Mouse (Mus musculus): ENCODE results near the gene Cd44. TPM values are rescaled to one million over a fixed set of nuclear protein-coding genes. Genes with fewer than 3 reads are reported as not detected.

Cd44 gene
- polyA plus RNA-seq, 1 experiment from 2014 or later: 25.9 TPM

DNA sequence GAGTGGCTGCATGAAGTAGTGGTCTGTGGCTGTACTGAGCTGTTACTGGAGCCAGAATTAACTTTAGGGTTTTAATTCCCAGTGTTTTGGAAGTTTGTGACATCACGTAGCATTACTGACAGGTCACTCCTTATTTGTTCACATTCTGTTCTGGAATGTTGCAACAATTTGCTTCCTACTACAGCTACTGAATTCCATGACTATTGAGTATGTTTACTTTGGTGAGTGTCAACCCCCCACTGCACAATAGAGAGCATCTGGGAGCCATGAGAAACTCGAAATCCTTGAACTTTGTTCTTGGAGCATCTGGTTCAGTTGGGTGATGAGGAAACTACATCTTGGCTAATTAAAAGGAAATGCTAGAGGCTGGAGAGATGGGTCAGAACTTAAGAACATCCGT lies 22.2 kb upstream of the Cd44 start:
- Histone ChIP-seq H3K27ac (ENCODE audit: low read depth, low read length) (no peak overlapping the region), H3K4me1 (replicated peaks; ENCODE audit: control insufficient read depth, insufficient read depth, low read length) (no peaks in the 10 kb centered on the region), H3K36me3 (ENCODE audit: control insufficient read depth, insufficient read depth, low read length) (no peaks in the 10 kb centered on the region), H3K9ac (ENCODE audit: low read depth, low read length) (no peak overlapping the region), H3K4me3 (ENCODE audit: low read depth, low read length) (no peak overlapping the region), H3K9me3 (ENCODE audit: control insufficient read depth, low read length) (no peaks in the 10 kb centered on the region), H3K27me3 (replicated peaks; ENCODE audit: control insufficient read depth, insufficient read depth, low read length) (no peaks in the 10 kb centered on the region), H3K4me2 (no peak overlapping the region)
- no peak for ATAC-seq (replicated peaks; ENCODE audit: low FRiP score)
- WGBS: 72% methylated on average over 3 of the region's 3 CpGs
- no peak for DNase-seq (ENCODE audit: low spot score)

DNA sequence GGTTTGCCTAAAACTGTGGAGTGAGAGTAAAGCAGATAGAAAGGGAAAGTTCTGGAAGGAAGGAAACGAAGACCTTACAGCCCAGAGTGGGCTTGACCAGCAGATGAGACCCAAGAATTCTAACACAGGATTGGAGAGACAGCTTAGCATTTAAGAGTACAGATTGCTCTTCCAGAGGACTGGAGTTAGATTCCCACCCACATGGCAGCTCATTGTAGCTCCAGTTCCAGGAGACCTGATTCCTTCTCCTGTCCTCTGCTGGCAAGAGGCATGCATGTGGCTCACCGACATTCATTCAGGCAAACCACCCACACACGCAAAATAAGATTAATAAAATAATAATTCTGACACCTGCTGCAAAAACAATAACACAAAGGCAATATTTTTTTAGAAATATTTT lies 20.6 kb upstream of the Cd44 start:
- DNase-seq (ENCODE audit: low spot score) (no peak), ATAC-seq (replicated peaks; ENCODE audit: low FRiP score) (no peak)
- H3K27ac ChIP-seq (ENCODE audit: low read depth, low read length): no peak overlapping the region
- H3K4me3 ChIP-seq (ENCODE audit: low read depth, low read length): no peak overlapping the region
- no peaks in the 10 kb centered on the region for H3K27me3 ChIP-seq (replicated peaks; ENCODE audit: control insufficient read depth, insufficient read depth, low read length)
- H3K4me1 ChIP-seq (replicated peaks; ENCODE audit: control insufficient read depth, insufficient read depth, low read length): no peaks in the 10 kb centered on the region
- no peaks in the 10 kb centered on the region for H3K36me3 ChIP-seq (ENCODE audit: control insufficient read depth, insufficient read depth, low read length)
- 86% methylated on average over 3 of the region's 3 CpGs for WGBS
- H3K9ac ChIP-seq (ENCODE audit: low read depth, low read length): no peak overlapping the region
- no peak overlapping the region for H3K4me2 ChIP-seq
- no peaks in the 10 kb centered on the region for H3K9me3 ChIP-seq (ENCODE audit: control insufficient read depth, low read length)

DNA sequence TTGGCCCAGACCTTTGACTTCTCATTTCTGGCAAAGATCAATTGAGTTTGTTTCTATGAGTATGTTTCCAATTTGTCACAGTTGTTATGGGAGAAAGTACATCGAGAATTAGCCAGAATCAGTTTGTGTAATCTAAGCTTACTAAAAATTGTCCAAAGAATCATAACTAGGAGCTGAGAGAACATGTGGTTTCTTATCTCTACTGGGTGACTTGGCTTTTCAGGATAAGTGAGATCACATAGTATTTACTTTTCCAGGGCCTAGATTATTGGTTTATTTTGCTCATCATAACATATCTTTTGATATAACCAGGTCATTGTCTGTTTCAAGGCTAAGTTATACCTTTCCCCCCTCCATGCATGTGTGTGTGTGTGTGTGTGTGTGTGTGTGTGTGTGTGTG lies 16.8 kb upstream of the Cd44 start:
- DNase-seq (ENCODE audit: low spot score) (no peak), ATAC-seq (replicated peaks; ENCODE audit: low FRiP score) (no peak)
- Histone ChIP-seq H3K9ac (ENCODE audit: low read depth, low read length) (no peak overlapping the region), H3K36me3 (ENCODE audit: control insufficient read depth, insufficient read depth, low read length) (no peaks in the 10 kb centered on the region), H3K4me2 (no peak overlapping the region), H3K4me3 (ENCODE audit: low read depth, low read length) (no peak overlapping the region), H3K27me3 (replicated peaks; ENCODE audit: control insufficient read depth, insufficient read depth, low read length) (no peaks in the 10 kb centered on the region), H3K27ac (ENCODE audit: low read depth, low read length) (no peak overlapping the region), H3K9me3 (ENCODE audit: control insufficient read depth, low read length) (no peaks in the 10 kb centered on the region), H3K4me1 (replicated peaks; ENCODE audit: control insufficient read depth, insufficient read depth, low read length) (peaks cover 6% of the 10 kb centered on the region)
- WGBS: 85% methylated on average over 1 of the region's 1 CpGs

DNA sequence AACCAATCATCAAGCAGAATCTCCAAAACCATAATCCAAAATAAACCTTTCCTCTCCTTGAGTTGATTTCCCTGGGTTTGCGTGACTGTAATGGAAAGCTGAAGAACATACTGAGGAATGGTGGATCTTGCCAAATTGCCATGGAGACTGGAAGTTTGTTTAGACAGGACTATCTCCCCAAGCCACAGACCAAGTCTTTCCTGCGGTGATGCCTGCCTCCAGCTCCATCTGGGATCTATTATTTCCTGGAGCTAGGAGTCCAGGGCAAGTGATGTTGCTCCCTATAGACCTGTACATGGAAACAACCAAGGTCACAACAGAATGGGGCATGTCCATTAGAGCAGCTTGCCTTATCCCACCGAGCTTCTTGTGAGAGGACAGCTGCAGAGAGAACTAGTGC lies 15.1 kb upstream of the Cd44 start:
- H3K4me2 ChIP-seq: no peak overlapping the region
- no peak overlapping the region for H3K4me3 ChIP-seq (ENCODE audit: low read depth, low read length)
- H3K4me1 ChIP-seq (replicated peaks; ENCODE audit: control insufficient read depth, insufficient read depth, low read length): peaks cover 6% of the 10 kb centered on the region
- DNase-seq (ENCODE audit: low spot score): no peak
- no peak for ATAC-seq (replicated peaks; ENCODE audit: low FRiP score)
- no peaks in the 10 kb centered on the region for H3K9me3 ChIP-seq (ENCODE audit: control insufficient read depth, low read length)
- no peaks in the 10 kb centered on the region for H3K27me3 ChIP-seq (replicated peaks; ENCODE audit: control insufficient read depth, insufficient read depth, low read length)
- 51% methylated on average over 3 of the region's 3 CpGs for WGBS
- no peak overlapping the region for H3K9ac ChIP-seq (ENCODE audit: low read depth, low read length)
- H3K36me3 ChIP-seq (ENCODE audit: control insufficient read depth, insufficient read depth, low read length): no peaks in the 10 kb centered on the region
- no peak overlapping the region for H3K27ac ChIP-seq (ENCODE audit: low read depth, low read length)

DNA sequence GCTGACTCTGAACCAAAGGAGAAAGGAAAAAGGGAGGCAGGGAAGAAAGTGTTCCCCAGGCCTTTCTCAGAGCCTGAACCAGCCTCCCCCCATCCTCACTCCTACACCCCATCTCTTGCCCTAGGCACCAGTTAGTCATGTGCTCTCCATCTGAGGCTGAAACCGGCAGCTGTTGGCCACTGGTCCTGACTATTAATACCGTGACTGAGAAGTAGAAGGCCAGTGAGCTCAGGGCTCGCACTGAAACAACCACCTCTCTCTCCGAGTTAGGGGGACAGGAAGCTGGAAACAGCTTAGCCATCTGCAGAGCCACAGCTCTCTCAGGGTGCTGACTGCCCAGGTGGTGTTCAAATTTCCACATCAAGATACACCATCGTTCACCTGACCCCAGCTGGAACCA lies 13.2 kb upstream of the Cd44 start:
- Histone ChIP-seq H3K9me3 (ENCODE audit: control insufficient read depth, low read length) (no peaks in the 10 kb centered on the region), H3K4me3 (ENCODE audit: low read depth, low read length) (no peak overlapping the region), H3K4me2 (0 out of 2 replicates have a peak overlapping the region, but pooled peaks have one; percentile 30), H3K27ac (ENCODE audit: low read depth, low read length) (no peak overlapping the region), H3K27me3 (replicated peaks; ENCODE audit: control insufficient read depth, insufficient read depth, low read length) (no peaks in the 10 kb centered on the region), H3K36me3 (ENCODE audit: control insufficient read depth, insufficient read depth, low read length) (no peaks in the 10 kb centered on the region), H3K9ac (ENCODE audit: low read depth, low read length) (no peak overlapping the region), H3K4me1 (replicated peaks; ENCODE audit: control insufficient read depth, insufficient read depth, low read length) (peaks cover 6% of the 10 kb centered on the region)
- ATAC-seq (replicated peaks; ENCODE audit: low FRiP score) (peak; percentile 10; the same call in 1 of the 2 replicates), DNase-seq (ENCODE audit: low spot score) (no peak)
- 60% methylated on average over 5 of the region's 5 CpGs for whole genome bisulfite sequencing

DNA sequence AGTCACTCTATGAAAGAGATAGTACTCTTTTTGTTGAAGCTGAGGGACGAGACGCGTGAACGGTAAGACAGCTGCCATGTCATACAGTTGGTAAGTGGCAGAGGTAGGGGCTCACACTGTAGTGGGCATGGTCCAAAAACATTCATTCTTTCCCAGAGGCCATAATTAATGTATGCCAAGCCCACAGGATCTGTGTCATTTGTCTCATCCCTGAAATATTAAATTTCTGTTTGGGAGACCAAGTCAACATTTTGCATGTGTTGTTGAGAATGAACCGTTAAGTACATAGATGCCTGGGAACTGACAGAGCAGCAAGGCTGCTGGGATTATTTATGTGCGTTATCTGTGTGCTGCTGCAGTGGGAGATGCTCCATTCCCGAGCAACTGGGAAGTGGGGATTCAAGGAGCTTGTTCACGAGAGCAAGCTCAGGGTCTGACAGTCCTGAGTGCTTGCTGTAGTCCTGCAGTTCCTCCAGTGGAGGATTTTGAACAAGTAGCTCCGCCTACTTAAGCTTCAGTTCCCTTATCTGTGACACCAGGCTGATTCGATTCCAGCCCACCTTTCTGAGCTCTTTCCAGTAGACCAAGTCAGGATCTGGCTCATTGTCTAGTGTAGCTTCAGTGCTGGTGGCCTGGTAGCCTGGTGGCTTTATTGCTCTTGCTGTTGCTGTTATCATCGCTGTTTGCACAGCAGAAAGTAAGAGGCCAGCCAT lies 12.5 kb upstream of the Cd44 start:
- peak; percentile 89 for ATAC-seq (replicated peaks; ENCODE audit: low FRiP score)
- DNase-seq (ENCODE audit: low spot score): peak; percentile 34

DNA sequence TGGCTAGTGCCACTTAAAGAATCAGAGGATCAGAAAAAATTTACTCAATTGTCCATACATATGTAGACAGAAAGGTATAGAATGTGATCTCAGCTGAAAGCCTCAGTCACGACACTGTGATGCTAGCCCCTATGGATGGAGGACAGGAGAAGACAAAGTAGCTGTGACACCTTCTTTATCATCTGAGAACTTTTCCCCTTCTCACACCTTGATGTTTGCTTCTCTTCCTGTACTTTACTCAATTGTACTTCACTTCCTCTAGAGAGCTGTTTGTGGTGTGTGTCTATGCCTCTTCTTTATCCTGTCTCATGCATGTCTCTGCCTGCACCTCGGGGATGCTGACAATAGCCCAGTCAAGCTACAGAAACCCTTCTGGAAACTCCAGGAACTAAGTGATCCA lies 11.5 kb upstream of the Cd44 start:
- DNase-seq (ENCODE audit: low spot score) (no peak), ATAC-seq (replicated peaks; ENCODE audit: low FRiP score) (no peak)
- Histone ChIP-seq H3K27ac (ENCODE audit: low read depth, low read length) (no peak overlapping the region), H3K36me3 (ENCODE audit: control insufficient read depth, insufficient read depth, low read length) (no peaks in the 10 kb centered on the region), H3K4me1 (replicated peaks; ENCODE audit: control insufficient read depth, insufficient read depth, low read length) (peaks cover 6% of the 10 kb centered on the region), H3K9me3 (ENCODE audit: control insufficient read depth, low read length) (no peaks in the 10 kb centered on the region), H3K4me2 (no peak overlapping the region), H3K4me3 (ENCODE audit: low read depth, low read length) (no peak overlapping the region), H3K27me3 (replicated peaks; ENCODE audit: control insufficient read depth, insufficient read depth, low read length) (0 out of 2 replicates have a peak, but pooled peaks cover 3% of the 10 kb centered on the region), H3K9ac (ENCODE audit: low read depth, low read length) (no peak overlapping the region)
- 47% methylated on average over 2 of the region's 2 CpGs for WGBS

More for the DNA sequence above, 12.5 kb upstream of the Cd44 start:
- no peak overlapping the region for H3K9ac ChIP-seq (ENCODE audit: low read depth, low read length)
- no peak overlapping the region for H3K4me3 ChIP-seq (ENCODE audit: low read depth, low read length)
- 58% methylated on average over 11 of the region's 11 CpGs for WGBS
- H3K27me3 ChIP-seq (replicated peaks; ENCODE audit: control insufficient read depth, insufficient read depth, low read length): no peaks in the 10 kb centered on the region
- H3K4me1 ChIP-seq (replicated peaks; ENCODE audit: control insufficient read depth, insufficient read depth, low read length): peaks cover 6% of the 10 kb centered on the region
- H3K27ac ChIP-seq (ENCODE audit: low read depth, low read length): no peak overlapping the region
- 0 out of 2 replicates have a peak overlapping the region, but pooled peaks have one; percentile 30 for H3K4me2 ChIP-seq
- H3K36me3 ChIP-seq (ENCODE audit: control insufficient read depth, insufficient read depth, low read length): no peaks in the 10 kb centered on the region
- H3K9me3 ChIP-seq (ENCODE audit: control insufficient read depth, low read length): no peaks in the 10 kb centered on the region

DNA sequence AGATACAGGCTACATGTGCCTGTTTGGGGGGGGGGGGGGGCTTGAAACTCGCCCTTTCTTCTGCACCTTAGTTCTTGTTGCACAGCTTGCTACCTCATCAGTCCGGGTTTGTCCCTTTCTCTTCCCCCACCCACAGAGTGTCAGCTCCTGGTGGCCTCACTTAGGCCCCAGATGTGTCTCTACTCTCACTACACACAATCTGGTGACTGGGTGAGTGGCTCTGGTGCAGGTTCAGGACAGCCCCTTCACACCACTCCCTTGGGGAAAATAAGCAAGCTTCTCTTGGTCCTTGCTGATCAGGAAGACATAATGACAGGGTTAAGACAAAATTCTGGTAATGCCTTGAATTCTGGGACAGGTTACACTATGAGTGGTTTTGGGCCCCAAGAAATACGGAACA lies 11.0 kb upstream of the Cd44 start:
- no peak overlapping the region for H3K27ac ChIP-seq (ENCODE audit: low read depth, low read length)
- H3K9ac ChIP-seq (ENCODE audit: low read depth, low read length): no peak overlapping the region
- 72% methylated on average over 3 of the region's 3 CpGs for WGBS
- H3K27me3 ChIP-seq (replicated peaks; ENCODE audit: control insufficient read depth, insufficient read depth, low read length): 0 out of 2 replicates have a peak, but pooled peaks cover 3% of the 10 kb centered on the region
- H3K4me2 ChIP-seq: no peak overlapping the region
- H3K36me3 ChIP-seq (ENCODE audit: control insufficient read depth, insufficient read depth, low read length): no peaks in the 10 kb centered on the region
- no peaks in the 10 kb centered on the region for H3K9me3 ChIP-seq (ENCODE audit: control insufficient read depth, low read length)
- H3K4me3 ChIP-seq (ENCODE audit: low read depth, low read length): no peak overlapping the region
- ATAC-seq (replicated peaks; ENCODE audit: low FRiP score): no peak
- no peak for DNase-seq (ENCODE audit: low spot score)
- peaks cover 6% of the 10 kb centered on the region for H3K4me1 ChIP-seq (replicated peaks; ENCODE audit: control insufficient read depth, insufficient read depth, low read length)

DNA sequence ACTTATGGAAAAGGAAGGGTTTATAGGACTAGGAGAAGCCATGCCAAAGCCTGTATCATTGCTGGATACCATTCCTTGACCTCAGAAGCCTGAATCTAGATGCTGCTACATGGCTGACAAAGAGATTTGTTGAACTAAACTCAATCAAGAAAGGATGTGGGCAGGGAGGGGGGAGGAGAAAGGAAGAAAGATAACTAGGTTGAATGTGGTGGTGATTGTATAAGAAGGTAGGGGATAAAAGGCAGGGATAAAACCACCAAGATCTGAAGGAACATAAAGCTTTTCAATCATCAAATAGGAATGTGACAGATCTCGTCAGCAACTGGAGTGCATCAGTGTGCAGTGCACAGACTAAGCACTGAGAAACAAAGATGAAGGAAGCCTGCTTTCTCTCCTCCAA lies 7.9 kb upstream of the Cd44 start:
- H3K9ac ChIP-seq (ENCODE audit: low read depth, low read length): no peak overlapping the region
- 0 out of 2 replicates have a peak, but pooled peaks cover 3% of the 10 kb centered on the region for H3K27me3 ChIP-seq (replicated peaks; ENCODE audit: control insufficient read depth, insufficient read depth, low read length)
- ATAC-seq (replicated peaks; ENCODE audit: low FRiP score) (no peak), DNase-seq (ENCODE audit: low spot score) (no peak)
- H3K27ac ChIP-seq (ENCODE audit: low read depth, low read length): no peak overlapping the region
- H3K4me1 ChIP-seq (replicated peaks; ENCODE audit: control insufficient read depth, insufficient read depth, low read length): peaks cover 2% of the 10 kb centered on the region
- no peak overlapping the region for H3K4me3 ChIP-seq (ENCODE audit: low read depth, low read length)
- H3K4me2 ChIP-seq: no peak overlapping the region
- no peaks in the 10 kb centered on the region for H3K36me3 ChIP-seq (ENCODE audit: control insufficient read depth, insufficient read depth, low read length)
- no peaks in the 10 kb centered on the region for H3K9me3 ChIP-seq (ENCODE audit: control insufficient read depth, low read length)
- WGBS: 82% methylated on average over 1 of the region's 1 CpGs

All from liver, embryonic 11.5 days (tissue).